Mouse (Mus musculus): ENCODE data around the gene Vipr2.

Vipr2 gene

DNA sequence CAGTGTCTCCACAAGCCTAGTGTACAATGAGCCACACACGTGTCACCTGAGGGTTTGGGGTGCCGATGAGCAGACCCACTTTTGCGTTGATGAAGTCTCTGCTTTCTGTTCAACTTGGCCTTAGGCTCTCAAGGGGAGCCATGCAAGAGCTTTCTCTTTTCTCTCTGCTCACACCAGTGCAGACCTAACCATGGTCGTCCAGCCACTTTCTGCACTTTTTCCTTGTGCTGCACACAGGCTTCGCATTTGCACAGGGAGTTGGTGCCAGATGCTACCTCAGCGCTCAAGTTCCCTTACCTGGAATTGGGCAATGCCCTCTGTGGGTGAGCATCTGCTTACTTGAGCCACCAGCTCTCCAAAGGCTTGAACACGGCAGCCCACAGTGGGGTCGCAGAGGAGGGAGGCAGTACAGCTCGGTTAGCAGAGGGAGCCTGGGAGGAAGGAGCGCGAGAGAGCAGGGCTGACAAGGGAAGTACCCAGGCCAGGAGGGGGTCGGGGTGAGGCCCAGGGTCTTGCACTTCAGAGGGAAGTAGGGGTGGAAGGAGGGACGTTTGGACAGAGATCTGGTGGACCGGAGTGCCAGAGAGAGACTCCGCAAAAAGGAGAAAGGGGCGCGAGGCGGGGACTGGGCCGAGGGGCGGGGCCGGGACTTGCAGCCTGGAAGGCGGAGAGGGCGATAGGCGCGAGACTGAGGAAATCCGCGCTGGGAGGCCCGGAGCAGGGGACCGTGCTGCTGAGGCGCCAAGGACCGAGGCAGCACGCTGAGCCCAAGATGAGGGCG, at the start of gene Vipr2:
Vipr2 (plus strand) TSS at position 653 of the 781 bp plus-strand sequence.
- peak; percentile 54 for DNase-seq (ENCODE audit: low read depth, low spot score)

DNA sequence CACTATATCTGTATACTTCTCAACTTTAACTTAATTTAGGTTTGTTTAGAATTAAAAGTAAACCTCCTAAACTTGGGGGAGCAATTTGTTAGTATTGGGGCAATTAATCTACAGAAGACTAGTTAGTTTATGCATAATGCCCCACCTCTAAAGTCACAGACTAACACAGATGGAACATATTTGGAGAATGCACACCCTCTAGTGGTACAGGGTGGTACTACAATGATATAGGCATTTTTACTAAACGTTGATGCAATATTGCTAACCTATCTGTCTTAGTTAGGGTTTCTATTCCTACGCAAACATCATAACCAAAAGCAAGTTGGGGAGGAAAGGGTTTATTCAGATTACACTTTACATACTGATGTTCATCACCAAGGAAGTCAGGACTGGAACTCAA, 49.4 kb upstream of the Vipr2 start:
- DNase-seq (ENCODE audit: low read depth, low spot score) = peak; percentile 72

DNA sequence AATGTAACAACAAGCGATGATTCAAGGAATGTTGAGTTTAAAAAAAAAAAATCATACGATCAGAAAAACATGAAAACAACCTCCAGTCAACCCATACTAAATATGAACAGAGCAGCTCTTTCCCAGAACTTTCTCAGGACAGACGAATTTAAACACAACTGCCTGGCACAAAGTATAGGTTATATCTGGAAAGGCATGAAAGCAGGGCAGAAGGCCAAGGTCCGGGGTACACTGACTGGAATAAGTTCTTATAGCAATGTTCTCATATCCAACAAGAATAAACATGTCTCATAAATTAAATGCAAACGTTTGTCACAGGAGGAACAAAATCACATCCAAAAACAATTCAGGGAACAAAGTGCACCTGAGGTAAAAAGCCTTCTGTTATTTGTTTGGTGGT, 42.2 kb upstream of the Vipr2 start:
- no peak for DNase-seq (ENCODE audit: low read depth, low spot score)

DNA sequence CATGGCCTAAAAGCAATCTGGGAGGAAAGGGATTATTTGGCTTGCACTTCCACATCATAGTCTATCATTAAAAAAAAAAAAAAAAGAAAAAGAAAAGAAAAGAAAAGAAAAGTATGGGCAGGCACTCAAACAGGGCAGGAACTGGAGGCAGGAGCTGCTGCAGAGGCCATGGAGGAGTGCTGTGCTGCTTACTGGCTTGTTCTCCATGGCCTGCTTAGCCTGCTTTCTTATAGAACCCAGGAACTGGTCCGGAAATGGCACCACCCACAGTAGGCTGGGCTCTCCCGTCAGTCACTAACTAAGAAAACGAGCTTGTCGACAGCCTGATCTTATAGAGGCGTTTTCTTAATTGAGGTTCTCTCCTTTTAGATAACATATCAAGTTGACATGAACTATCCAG, 32.7 kb upstream of the Vipr2 start:
- DNase-seq (ENCODE audit: low read depth, low spot score) = no peak

DNA sequence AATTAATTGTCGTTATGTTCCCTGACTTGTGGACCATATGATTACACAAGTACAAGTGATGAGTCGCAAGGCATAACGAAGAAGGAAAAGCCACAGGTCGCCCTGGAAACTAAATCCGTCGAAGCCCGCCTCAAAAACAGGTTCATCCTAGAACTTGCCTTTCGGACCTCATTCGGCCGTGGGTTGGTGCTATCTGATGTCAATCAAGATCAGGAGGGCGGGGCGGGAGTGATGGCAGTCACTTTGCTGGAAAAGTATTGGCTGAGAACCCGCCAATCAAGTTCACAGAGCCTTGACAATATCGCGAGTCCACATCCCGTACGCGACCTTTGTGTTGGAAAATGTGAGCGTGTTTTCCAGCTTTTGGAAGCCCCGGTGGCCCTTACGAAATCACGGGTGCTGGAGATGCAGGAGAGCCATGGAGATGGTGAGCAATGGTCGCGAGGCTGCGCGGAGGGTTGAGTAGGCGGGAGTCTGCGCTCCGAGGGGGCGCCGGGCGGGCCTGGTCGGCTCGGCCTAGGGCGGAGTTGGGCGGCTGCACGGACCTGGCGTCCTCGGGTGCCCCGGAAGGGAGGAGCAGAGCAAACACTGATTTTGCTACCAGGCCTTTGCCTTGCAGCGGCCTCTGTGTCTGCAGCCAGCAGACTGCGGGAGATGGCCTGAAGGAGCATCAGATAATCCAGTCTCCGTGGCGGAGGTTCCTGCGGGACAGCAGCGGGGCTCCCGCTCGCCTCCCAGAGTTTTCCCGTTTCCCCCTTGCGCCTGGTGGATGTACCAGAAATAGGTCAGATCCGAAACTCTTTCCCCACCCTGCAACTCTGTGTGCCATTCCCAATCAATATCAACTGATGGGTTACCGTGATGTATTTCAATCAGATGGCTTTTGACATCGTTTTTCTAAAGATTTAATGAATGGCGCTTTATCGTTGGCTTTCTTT, 29.8 kb upstream of the Vipr2 start, which contains the start of gene Zfp386:
Zfp386 (plus strand) TSS at position 285 of the 938 bp plus-strand sequence.
- DNase-seq (ENCODE audit: low read depth, low spot score) = peak; percentile 97

DNA sequence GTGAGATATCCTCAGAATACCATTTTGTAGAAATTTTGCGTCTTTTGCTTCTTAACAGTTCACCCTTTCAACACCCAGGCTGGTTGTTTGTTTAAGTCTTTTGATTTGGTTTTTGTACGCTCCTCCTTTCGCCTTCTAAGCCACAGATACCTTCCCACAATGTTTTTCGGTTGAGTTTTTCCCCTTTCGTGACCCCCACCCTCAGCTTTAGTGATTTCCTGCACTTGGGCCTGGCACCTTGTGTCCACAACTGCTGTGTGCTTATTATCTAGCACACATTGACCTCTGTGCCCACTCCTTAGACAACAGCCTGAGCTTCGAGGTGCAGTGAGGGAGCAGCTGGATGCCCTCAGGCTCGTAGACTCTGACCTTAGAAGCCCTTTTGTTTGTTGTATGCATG, 28.8 kb upstream of the Vipr2 start:
- DNase-seq (ENCODE audit: low read depth, low spot score) = peak; percentile 13

DNA sequence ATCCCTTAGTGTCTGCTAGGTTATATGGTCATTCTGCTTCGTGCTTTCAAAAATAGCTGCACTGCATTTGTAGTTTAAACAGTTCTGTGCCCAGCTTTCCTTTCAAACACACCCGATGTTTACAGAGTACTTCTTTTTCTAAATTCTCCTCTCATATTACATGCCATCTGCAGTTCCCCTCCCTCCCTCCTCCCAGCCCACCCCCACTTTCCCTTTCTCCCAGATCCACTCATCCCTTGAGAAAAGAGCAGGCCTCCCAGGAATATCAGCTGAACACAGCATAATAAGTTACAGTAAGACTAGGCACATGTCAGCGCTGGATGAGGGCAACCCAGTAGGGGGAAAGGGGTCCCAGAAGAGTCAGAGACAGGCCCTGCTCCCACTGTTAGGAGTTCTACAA, 28.3 kb upstream of the Vipr2 start:
- no peak for DNase-seq (ENCODE audit: low read depth, low spot score)

DNA sequence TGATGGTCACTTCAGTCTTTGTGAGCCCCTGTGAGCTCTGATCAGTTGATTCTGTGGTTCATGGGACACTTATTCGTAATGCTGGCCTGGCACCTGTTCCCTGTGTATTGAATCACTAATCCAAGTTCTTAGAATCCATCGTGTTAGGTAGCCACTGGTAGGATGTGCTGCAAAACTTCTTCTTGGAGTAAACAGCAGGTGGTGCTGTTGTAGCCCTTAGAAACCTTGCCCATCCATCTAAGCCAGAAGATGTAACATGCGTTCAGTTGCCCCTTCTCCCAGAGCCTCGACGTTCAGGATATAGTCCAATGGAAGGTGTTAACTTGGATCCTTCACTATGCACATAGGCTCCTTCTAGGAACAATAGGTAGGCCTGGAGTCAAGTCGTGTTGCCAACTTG, 27.8 kb upstream of the Vipr2 start:
- peak; percentile 78 for DNase-seq (ENCODE audit: low read depth, low spot score)

DNA sequence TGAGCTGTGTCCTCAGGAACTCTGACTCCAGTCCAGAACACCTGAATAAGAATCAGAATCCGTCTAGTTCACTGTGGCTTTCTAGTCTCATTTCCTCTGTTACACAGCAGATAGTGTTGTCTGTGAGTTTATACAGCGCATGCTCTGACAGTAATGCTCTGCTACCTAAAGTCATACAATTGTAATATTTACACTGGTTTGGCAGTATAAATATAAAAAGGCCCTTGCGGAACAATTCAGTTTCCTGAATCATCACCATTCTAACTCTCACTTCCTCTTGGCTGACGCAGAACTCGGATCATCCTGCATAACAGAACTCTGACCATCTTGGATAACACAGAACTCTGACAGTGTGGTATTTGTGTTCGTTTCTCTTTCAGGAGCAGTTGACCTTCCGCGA, 23.2 kb upstream of the Vipr2 start:
- DNase-seq (ENCODE audit: low read depth, low spot score) = no peak

DNA sequence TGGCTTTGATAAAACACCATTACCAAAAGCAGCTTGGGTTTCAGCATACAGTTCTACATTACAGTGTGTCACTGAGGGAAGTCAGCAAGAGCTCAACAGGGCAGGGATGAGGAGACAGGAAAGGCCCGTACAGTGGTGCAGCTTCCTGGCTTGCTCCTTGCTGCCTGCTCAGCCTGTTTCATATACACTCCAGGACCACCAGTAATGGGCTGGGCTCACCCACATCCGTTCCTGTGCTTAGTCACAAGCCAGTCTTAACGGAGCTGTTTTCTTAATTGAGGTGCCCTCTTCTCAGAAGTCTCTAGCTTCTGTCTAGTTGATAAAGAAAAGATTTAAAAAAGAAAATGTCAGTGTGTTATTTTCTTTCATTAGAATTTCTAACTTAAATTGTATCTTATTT, 21.4 kb upstream of the Vipr2 start:
- no peak for DNase-seq (ENCODE audit: low read depth, low spot score)

DNA sequence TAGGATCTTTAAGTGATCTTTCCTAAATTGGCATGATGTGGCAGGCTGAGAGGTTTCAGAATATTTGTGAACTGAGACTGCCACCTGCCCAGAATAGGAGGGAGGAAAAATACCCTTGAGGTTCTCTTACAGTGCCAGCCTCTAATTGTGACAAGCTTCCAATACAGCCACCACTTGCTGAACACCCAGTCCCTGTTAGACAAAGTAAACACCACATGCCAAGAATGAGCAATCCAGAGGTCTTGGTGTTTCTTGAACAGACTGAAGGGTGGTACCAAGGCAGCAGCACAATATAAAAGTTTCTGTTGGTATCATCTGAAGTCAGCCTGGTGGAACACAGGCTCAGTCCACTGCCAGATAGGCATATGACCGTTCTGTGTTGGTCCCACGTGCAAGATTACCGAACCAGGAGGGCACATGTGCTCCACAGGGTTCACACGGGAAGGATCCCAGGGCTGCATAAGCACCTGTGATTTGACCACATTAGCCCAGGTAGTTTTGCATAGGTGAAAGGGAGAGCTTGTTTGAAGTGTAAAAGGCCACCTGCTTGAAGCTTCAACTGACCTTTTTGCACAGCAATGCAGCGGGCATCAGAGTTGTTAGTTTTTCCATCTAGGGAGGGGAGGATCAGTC, 15.8 kb upstream of the Vipr2 start:
- no peak for DNase-seq (ENCODE audit: low read depth, low spot score)

DNA sequence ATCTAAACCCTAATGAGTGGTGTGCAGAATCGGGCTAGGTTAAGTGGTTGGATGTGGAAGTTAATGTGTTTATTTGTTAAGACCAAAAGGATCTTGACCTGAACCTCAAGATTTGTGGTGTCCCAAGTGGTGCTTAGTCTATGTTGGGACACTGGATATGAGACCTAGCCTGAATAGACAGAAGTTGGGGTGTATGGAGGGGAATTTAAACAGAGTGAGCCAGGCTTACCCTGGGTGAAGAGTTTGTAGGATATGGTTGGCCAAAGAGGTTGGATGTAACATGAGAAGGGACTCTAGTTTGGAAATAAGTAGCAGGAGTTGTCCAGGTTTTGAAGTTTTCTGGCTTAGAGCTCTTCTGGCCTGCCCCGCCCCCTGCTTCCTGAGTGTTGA, 15.3 kb upstream of the Vipr2 start:
- DNase-seq (ENCODE audit: low read depth, low spot score) = no peak

DNA sequence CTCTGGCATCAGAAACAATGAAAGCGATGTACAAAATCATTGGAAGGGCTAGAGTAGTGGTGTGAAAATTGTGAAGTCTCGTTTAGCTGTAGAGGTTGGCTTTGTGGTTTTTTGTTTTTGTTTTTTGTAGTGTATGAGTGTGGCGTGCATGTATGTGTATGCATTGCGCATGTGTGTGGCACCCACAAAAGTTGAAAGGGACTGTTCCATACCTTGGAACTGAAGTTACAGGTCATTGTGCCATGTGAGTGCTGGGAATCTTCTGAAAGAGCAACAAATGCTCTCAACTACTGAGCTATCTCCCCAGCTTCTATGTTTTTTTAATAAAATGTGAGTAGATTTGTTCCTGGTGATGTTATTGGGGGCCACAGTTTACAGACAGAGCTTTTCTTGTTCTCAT, 14.5 kb upstream of the Vipr2 start:
- DNase-seq (ENCODE audit: low read depth, low spot score) = no peak

DNA sequence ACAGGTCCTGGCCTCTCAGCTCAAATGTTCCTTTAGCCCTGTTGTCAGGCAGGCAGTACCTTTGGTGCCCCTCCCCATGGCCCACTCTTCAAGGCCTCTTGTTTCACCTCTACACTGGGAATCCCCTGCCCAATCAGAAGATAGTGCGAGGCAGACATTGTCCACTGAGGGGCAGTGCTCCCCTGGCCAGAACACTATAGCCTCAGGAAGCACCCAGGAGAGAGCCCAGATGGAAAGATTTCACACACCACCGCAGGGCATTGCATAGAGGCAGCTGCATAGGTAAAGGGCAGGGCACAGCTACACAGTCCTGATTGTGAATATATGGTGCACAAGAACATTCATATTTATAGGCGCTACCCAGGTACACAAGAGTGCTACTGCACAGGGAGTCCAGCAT, 6.5 kb upstream of the Vipr2 start:
- DNase-seq (ENCODE audit: low read depth, low spot score) = peak; percentile 18

DNA sequence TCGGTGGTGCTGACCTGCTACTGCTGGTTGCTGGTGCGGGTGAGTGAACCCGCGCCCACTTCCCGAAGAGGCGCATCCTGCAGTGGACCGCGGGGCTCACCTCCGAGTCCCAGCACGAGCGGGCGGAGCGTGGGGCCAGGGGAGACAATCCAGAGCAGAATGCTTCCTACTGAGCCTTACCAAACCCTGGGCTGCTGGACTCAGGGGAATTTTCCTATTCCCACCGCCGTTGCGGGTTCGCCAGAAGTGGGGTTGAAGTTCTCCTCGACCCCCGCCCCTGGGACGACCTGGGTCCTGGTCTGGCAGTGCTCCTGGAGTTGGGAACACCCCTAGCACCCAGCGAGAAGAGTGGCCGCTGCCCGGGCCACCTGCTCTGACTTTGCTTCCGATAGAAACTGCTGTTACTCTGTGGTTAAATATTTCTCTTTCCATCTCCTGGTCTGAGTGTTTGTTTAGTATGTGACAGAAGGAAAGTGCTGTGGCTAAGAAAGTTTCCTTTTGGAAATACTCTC, 385 bp downstream of the Vipr2 start:
- DNase-seq (ENCODE audit: low read depth, low spot score) = no peak

DNA sequence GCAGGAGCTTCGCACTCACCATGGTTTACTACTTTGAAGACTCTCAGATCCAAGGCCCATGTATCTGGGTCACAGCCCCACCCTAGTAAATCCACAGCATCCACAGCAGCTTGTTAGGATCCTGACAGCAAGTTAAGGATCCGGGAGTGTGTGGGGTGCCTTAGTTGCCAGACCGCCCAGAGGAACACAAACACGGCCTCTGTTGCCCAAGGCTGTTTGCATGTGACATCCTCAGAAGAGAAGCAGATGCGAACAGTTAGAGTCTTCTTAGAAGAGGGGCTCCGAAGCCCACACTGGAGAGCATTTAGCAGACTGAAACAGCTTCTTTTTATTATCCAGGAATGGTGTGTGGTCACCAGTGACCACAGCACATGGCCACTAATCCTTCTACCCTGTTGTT, 5.6 kb downstream of the Vipr2 start:
- DNase-seq (ENCODE audit: low read depth, low spot score) = no peak

DNA sequence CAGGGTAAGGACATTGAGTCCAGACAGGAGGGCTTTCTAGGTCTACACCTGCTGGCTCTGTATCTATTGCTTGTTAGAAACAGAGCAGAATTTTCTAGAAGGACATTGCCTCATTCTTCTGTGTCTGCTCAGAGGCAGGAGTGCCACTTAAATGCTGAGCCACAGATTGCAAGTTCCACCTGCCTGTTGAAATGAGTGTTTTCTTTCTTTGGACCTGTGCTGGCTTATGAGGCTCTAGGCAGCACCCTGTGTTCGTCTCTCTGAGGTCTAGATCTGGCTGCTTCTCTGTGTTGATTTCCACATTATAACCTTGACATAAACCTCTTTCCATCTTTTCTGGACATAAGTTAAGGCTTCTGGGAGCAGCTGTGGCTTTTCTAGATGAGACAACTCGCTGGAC, 6.8 kb downstream of the Vipr2 start:
- DNase-seq (ENCODE audit: low read depth, low spot score) = no peak

DNA sequence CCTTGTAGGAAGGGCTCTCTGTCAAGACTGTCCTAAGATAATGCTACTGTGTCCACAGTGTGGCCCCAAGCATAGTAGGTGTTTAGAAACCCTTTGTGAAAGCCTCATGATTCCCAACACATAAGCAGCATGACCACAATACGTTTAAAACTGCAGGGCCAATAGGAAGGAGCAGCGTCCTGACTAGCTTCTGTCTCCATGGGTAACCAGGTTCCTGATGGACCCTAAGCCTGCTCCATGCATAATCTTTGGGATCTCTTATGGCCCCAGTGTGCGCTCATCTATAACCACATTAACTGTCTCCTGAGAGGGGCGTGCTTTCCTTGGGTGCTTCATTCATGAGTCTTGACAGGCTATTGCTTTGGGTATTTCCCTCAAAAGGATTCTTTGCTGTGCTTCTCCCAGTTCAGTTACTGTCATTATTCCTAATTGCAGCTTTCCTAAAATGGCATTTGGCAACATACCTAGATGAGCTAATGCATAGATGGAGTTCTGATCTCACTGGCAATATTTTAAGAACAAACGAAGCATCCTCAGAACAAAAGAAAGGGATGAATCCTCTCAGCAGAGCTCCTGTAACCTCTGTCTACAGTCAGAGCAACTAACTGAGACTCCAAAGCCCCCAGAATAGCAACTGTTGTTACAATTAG, 9.6 kb downstream of the Vipr2 start:
- no peak for DNase-seq (ENCODE audit: low read depth, low spot score)

DNA sequence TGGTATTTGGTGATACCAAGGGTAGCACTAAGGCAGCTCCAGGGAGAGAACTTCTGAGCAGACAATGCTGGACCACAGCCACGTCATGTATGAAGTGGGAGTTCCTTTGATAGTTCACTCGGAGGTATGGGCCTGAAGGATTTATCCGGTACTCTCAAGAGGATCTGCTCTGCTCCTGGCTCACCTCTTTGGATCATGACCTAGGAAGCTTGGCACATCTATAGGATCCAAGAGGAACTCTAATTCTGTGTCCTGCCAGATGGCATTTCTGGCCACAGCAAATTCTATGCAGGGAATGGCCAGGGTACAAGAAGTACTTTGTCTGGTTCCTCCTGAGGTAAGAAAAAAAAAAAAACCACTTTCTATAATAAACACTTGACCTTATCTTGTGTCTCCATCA, 12.3 kb downstream of the Vipr2 start:
- no peak for DNase-seq (ENCODE audit: low read depth, low spot score)

DNA sequence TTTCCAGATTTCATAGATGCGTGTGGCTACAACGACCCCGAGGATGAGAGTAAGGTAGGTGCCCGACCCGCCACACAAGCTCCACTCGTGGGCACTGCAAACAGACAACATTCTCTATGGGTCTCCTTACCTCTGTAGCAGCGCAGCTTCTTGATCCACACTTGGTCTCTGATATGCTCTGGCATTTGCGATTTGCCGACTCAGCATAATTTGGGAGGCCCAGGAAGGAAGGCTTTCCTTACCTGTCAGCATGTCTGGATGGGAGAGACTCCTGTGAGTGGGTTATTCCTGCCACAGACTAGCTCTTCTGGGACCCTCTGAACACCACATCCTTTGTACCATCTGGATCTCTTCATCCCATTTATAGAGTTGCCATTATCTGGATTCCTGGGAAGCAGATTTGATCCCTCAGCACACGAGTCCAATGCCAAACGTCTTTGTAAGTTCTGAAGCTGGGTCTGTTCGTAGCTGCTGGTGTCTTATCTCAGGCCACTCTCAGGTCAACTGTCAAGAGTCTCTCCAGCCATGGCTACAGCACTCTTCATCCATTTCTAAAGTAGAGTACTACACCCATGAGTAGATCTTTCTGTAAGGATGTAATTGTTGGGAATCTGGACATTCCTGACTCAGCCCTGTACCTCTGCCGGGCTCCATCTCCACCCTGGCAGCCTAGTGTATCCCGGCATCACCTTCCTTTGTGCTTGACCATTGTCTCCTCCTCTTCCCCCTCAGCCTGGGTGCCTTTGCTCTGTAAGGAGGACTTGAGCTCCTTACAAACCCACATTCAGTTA, 17.4 kb downstream of the Vipr2 start:
- DNase-seq (ENCODE audit: low read depth, low spot score) = no peak
